In genomic region chr11:7019006-7019525, GRCm38 (mm10) we compare ENCODE assay signal across 34 mouse cellular contexts. TPM values are rescaled to one million over a fixed set of nuclear protein-coding genes. Genes with fewer than 3 reads are reported as not detected.
DNase-seq lines count a peak whose midpoint lies in the region; ATAC-seq and TF ChIP-seq lines count a peak whose summit lies in the region.
"Had no signal": no experiment of that assay in that cellular context is flagged by ENCODE, and none has a peak within 500 bp of the region (broad histone marks: within the 10 kb centered on the region; RNA-seq: fewer than 3 reads in every experiment).

No protein-coding gene starts in this region.

- CTCF ChIA-PET in Patski (lab: Charles Lee), result no interaction called here

- no peak for TF ChIP-seq CTCF in left cerebral cortex, adult 2 months (IDR thresholded peaks at IDR 0.05)
- TF ChIP-seq CTCF in Patski (IDR thresholded peaks at IDR 0.05), result no peak

- no peaks in the 10 kb centered on the region for H3K27me3 ChIP-seq in Patski
- H3K27me3 ChIP-seq: embryonic facial prominence, embryonic 15.5 days; heart, embryonic 13.5 days; liver, embryonic 15.5 days; neural tube, embryonic 15.5 days had no signal

- no peak for ATAC-seq in Patski
- ATAC-seq: forebrain, embryonic 14.5 days; intestine, postnatal 0 days had no signal

- in situ Hi-C loops in Patski (cut with MboI; ENCODE audit: low pct_unique_long_range_greater_than_20kb), result no loop called here

- peak overlapping the region; percentile 57 for H3K27ac ChIP-seq in left cerebral cortex, adult 2 months
- H3K27ac ChIP-seq: embryonic facial prominence, embryonic 10.5 days; embryonic facial prominence, embryonic 15.5 days; gastrocnemius, adult 2 months; heart, adult 2 months; heart, embryonic 13.5 days; hindbrain, embryonic 14.5 days; liver, embryonic 15.5 days; neural tube, embryonic 15.5 days had no signal

- POLR2A ChIA-PET in Patski (lab: Charles Lee), result no interaction called here

- intact Hi-C loops in left cerebral cortex, adult 2 months (cut with DNase I), result loop anchor here (2.0 kb wide), 1 partner anchor 46 kb away; no protein-coding TSS in a partner anchor
- intact Hi-C loops in left cerebral cortex, postnatal 4 days (cut with DNase I), result no loop called here

- no peak for DNase-seq in left cerebral cortex, adult 2 months (ENCODE audit: extremely low spot score in 1 of 2, low spot score in 2 of 2)
- DNase-seq in left cerebral cortex, postnatal 4 days, result no peak
- DNase-seq in 3T3-L1 (ENCODE audit: low read depth, low spot score) (peak; percentile 25), Patski (ENCODE audit: low read depth, low spot score) (peak; percentile 10)
- DNase-seq in right cerebral cortex, postnatal 36 days (ENCODE audit: low spot score in 2 of 2), result peak; percentile 36
- no peak for DNase-seq in T-cell, adult 2 months (ENCODE audit: low spot score)
- no peak for DNase-seq in kidney, adult 8-10 months
- DNase-seq: adrenal gland, postnatal 25 days; cerebellum, adult 18-20 months; cerebellum, postnatal 10 days; gastrocnemius, adult 2 months; gastrocnemius, postnatal 36 days; heart, adult 2 months; heart, postnatal 10 days; kidney, postnatal 36 days; layer of hippocampus, postnatal 36 days; liver; lung, embryonic 14.5 days; lung, postnatal 14 days; midbrain, embryonic 14.5 days; retina, postnatal 1 day; spleen, adult 18-20 months; thymus, postnatal 25 days had no signal

- H3K4me3 ChIP-seq in left cerebral cortex, adult 2 months, result no peak overlapping the region
- H3K4me3 ChIP-seq: embryonic facial prominence, embryonic 10.5 days; embryonic facial prominence, embryonic 15.5 days; gastrocnemius, adult 2 months; heart, adult 2 months; heart, embryonic 13.5 days; liver, embryonic 15.5 days; neural tube, embryonic 15.5 days had no signal

RNA-seq across cellular contexts. Expression of gene Adcy1, which starts 44.2 kb away (rescaled TPM):
- total RNA-seq in left cerebral cortex, adult 2 months (2021), result 100 to 1,000 TPM; 298 to 316 TPM
- 100 to 1,000 TPM; 328 to 375 TPM for total RNA-seq in left cerebral cortex, postnatal 4 days (2021)
- polyA plus RNA-seq in Patski (2021), result 18.0 TPM
- total RNA-seq: common myeloid progenitor, adult 5-6 weeks; hematopoietic stem cell, adult 5-6 weeks; monocyte, adult 5-6 weeks had no signal

Comparison
In these comparisons a context has a peak if more than half of its experiments do, and no peak if none do; other contexts are left out.
1. DNase-seq: peak in 3T3-L1 (single experiment), Patski (single experiment) and right cerebral cortex, postnatal 36 days (2 of 2); none in left cerebral cortex, adult 2 months (0 of 2), left cerebral cortex, postnatal 4 days (single experiment), T-cell, adult 2 months (single experiment) and kidney, adult 8-10 months (0 of 2).